Mouse (Mus musculus) lung, postnatal 4 days (tissue): ENCODE measurements around the gene Hnf4a.

Source experiments
- DNase-seq, 2 experiments: peaks; one replicate each; pipeline ENCODE4 v3.0.0; 2021

Gene Hnf4a

DNA sequence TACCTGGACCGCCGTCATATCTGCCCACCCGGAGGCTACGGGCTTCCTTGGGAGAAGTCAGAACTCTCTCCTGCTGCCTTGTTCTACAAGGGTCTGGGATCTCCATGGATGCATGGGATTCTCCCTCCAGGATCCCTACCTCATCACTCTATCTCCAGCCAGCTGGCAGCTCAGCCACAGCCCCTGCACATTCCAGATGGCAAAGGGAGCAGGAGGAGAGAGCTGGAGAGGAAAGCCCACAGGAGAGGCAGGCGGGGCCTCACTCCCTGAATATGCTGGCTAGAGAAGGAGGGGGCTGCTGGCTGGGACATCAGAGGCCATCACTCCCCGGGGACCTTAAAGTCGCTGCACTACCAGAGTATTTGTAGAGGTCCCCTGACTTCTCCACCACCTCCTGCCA is 15.3 kb upstream of the Hnf4a start:
- DNase-seq, result no peak

DNA sequence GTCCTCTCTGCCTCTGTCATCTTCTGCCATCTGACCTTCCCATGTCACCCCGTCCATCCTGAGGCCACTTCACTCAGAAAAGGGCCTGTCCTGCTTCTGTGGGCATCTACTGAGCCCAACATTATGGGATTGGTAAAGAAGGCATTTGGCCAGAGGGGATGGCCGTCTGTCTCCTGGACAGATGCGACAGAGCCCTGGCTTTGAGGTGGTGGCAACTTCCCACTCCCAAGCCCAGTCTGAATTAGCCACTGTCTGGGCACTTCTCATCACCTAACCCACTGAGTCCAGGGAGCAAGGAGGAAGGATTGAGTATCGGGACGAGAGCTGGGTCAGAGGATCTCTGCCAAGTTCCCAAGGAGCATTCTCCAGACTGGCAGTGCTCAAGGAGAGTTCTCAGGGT is 14.6 kb upstream of the Hnf4a start, which contains the start of gene R3hdml:
TSS of gene R3hdml (plus strand) at position 301 of the 400 bp plus-strand sequence.
- no peak for DNase-seq

GRCm38 (mm10) chr2:163493031-163493430 is 13.6 kb upstream of the Hnf4a start:
- no peak for DNase-seq

DNA sequence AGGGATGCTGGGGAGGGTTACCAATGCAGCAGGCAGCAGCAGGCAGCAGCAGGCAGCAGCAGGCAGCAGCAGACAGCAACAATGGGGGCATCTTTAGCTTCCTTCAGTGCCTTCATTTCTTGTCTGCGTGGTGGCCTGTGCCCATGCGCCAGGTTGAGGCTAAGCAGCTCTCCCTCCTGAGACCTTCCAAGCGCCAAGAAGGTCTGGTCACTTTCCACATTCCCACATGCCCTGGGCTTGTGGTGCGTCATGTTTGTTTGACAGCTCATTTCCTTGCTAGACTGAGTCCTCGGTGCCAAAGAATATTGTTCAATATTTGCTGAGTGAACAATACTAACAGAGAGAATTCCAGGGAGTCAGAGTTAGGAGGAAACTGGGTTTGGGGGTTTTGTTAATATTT is 12.6 kb upstream of the Hnf4a start:
- DNase-seq, result peak; percentile 36 to 59

DNA sequence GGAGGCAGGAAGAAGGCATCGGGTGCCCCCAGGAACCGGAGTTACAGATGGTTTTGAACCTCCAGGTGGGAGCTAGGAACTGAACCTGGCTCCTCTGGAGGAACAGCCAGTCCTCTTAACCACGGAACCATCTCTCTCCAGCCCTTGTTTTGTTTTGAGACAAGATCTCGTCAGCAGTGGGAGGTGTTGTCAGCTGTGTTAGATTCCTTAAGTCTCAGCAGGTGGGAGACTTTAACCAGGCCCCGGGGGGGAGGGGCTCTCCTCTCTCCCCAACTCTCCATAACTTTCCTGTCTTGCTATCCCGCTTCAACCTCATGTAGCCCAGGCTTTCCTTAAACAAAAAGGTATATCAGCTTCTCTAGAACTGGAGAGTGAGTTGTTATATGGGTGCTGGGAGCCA is 12.2 kb upstream of the Hnf4a start:
- DNase-seq, result no peak

- DNase-seq, result no peak
Measured at GRCm38 (mm10) chr2:163502219-163502618, 4.4 kb upstream of the Hnf4a start.

GRCm38 (mm10) chr2:163503191-163503590 is 3.4 kb upstream of the Hnf4a start:
- DNase-seq, result no peak

- DNase-seq, result no peak
Measured at GRCm38 (mm10) chr2:163525761-163526243, 19.2 kb downstream of the Hnf4a start.

GRCm38 (mm10) chr2:163527497-163527896 is 20.9 kb downstream of the Hnf4a start:
- DNase-seq, result no peak

GRCm38 (mm10) chr2:163530418-163530817 is 23.8 kb downstream of the Hnf4a start:
- no peak for DNase-seq

GRCm38 (mm10) chr2:163531917-163532316 is 25.3 kb downstream of the Hnf4a start:
- DNase-seq, result peak; percentile 73 to 83

DNA sequence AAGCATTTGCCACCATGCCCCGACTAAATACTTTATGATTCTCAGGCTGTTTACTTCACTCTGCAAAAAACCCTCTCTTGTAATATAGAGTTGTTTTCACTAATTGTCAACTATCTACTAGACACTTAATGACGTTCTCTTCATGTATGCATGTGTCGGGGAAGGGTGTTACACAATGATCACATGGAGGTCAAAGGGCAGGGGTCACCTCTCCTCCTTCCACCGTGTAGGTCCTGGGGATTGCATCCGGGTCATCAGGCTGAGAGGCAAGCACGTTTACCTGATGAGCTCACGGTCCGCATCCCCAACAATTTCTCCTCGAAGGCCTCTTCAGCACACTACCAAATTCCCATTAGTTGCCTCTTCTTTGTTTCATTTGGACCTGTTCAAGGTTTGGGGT is 26.6 kb downstream of the Hnf4a start:
- DNase-seq, result no peak

- DNase-seq, result peak; percentile 86 to 89
Measured at GRCm38 (mm10) chr2:163534958-163535524, 28.4 kb downstream of the Hnf4a start.

- DNase-seq, result no peak
Measured at GRCm38 (mm10) chr2:163537443-163537842, 30.8 kb downstream of the Hnf4a start.

DNA sequence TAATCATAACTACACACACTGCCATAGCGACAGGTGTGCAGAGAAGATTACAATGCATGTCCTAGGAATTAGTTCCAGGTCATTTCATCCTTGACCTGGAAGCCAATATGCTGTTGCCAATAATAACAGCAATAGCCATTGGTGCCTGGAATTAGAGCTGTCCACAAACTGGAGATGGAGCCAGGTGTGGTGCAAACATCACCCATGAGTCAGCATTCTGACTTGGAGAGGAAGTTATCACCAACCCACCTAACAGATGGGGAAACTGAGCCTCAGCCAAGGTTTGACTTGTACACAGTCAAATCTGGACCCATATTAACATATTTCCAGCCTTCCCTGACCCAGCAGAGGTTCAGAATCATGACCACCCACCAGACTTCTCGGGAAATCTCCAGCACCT is 31.8 kb downstream of the Hnf4a start:
- no peak for DNase-seq

GRCm38 (mm10) chr2:163539321-163540040 is 32.9 kb downstream of the Hnf4a start:
- DNase-seq, result no peak

DNA sequence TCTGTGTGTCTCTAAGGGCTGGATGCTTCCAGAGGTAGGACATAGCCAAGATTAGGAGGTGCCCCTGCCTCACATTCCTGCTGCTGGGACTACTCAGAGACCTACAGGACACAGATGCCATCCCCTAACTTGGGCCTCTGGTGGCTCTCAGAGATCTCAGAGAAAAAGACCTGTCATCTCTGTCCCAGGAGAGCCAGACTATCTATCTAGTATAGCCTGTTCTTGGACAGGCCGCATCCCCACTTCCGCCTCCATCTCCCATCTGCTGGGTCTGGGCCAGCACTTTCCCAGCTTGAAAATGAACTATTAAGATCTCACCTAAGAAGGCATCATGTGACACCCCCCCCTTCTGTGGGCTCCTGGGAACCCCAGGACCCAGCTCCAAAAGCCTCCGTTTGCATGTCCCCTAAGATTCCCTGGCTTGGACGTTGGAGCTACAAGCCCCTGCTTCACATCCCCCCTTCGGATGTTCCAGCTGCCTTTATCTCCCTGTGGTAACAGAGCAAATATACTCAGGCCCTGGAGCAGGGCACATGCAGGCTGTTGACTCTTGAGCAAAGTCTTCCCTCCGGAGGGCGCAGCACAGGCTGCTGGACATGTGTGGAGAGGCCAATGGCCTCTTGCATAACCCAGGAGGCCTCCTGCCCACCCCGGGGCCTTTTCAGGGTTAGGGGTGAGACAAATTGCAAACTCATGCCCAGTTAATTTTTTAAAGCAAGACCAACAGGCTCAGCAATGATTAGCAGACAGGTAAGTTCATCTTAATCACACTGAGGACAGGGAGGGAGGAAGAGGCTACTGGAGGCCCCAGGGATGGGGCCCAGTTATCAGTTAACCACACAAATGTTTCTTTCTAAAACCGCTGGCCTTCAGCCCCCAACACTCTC is 33.9 kb downstream of the Hnf4a start:
- no peak for DNase-seq

DNA sequence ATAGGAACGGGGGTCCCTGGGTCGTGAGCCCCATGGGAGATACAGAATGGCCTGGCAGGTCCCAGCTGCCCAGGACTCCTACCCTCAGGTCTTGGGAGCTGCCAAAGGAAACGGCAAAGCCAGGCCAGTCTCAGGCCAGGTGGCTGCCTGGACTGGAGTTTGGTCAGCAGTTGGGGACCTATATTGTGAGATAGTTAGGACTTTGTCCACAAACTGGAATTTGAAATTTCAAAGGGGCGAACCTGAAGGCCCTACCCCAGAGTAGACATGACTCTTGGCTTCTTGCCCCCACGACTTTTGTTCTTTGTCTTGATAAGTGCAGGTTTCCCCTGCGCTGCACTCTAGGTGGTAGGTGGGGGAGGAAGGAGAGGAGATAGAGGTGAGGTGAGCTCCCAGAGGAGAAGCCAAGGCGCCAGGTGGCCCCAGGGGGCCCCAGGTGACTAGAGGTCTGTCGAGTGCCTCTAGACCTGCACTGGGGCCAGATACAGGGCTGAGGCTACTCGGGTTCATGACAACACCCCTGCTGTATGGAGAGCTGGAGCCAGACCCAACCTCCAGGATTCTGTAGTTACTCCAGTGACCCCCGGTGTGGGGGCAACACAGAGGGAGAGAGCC is 35.1 kb downstream of the Hnf4a start:
- no peak for DNase-seq

DNA sequence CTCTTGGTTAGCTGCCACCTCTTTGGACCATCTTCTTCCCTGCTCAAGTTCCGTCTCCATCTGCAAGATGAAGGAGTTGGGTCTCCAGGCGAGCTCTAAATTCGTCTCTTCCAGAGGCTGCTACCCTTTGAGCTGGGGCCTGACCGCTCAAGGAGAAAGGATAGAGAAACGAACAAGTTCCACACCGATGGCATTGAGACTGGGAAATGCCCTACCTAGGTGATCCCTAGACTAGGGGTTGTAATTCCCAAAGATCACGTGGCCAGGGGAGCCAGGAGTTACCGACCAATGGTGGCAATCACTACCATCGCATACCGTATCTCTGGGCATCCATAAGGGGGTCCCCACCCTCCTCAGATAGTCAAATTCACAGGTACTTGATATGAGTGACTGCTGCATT is 36.1 kb downstream of the Hnf4a start:
- no peak for DNase-seq

GRCm38 (mm10) chr2:163546623-163547318 is 40.2 kb downstream of the Hnf4a start:
- no peak for DNase-seq

GRCm38 (mm10) chr2:163548822-163549221 is 42.2 kb downstream of the Hnf4a start:
- DNase-seq, result no peak

- DNase-seq, result no peak
Measured at GRCm38 (mm10) chr2:163549786-163550185, 43.2 kb downstream of the Hnf4a start.
